Mouse (Mus musculus): Measurements from ENCODE around the gene Rhox11.

GRCm38 (mm10) chrX:38120982-38121381 is 36.0 kb upstream of the Rhox11 start, which contains the start of gene Rhox13:
- TF ChIP-seq EP300 (IDR thresholded peaks at IDR 0.05; ENCODE audit: low read depth), result no peak
- no peak for TF ChIP-seq CTCF (IDR thresholded peaks at IDR 0.05; ENCODE audit: low read depth)
